ENCODE assay signal across 9 mouse cellular contexts in genomic region chr16:72028798-72029197, GRCm38 (mm10).
DNase-seq lines count a peak whose midpoint lies in the region; ATAC-seq lines count a peak whose summit lies in the region.
"Had no signal": no experiment of that assay in that cellular context is flagged by ENCODE, and none has a peak within 500 bp of the region (broad histone marks: within the 10 kb centered on the region; RNA-seq: fewer than 3 reads in every experiment).

No protein-coding gene starts in this region.

- DNase-seq in layer of hippocampus, adult 18-20 months (ENCODE audit: low spot score in 2 of 2): peak; percentile 4 to 27
- DNase-seq in layer of hippocampus, adult 9-11 months: no peak
- DNase-seq in embryonic facial prominence, embryonic 10.5 days (ENCODE audit: low spot score): peak; percentile 56
- peak; percentile 16 to 33 for DNase-seq in frontal cortex, postnatal 36 days (ENCODE audit: low spot score in 2 of 2)
- DNase-seq in thymus, postnatal 4 days: no peak
- DNase-seq in adrenal gland, postnatal 25 days: no peak

- no peaks in the 10 kb centered on the region for H3K9me3 ChIP-seq in embryonic facial prominence, embryonic 10.5 days
- H3K9me3 ChIP-seq in limb, embryonic 15.5 days: no peaks in the 10 kb centered on the region
- no peaks in the 10 kb centered on the region for H3K9me3 ChIP-seq in stomach, embryonic 16.5 days (replicated peaks; ENCODE audit: control insufficient read depth, low read length)

- under 1% methylated on average over 18 of the region's 18 CpGs for WGBS in embryonic facial prominence, embryonic 10.5 days
- whole genome bisulfite sequencing in limb, embryonic 15.5 days: 0% methylated on average over 18 of the region's 18 CpGs
- WGBS in stomach, embryonic 16.5 days: 1% methylated on average over 18 of the region's 18 CpGs

- peaks cover 14% of the 10 kb centered on the region for H3K4me1 ChIP-seq in embryonic facial prominence, embryonic 10.5 days
- peaks cover 16% of the 10 kb centered on the region for H3K4me1 ChIP-seq in limb, embryonic 15.5 days
- H3K4me1 ChIP-seq in stomach, embryonic 16.5 days (ENCODE audit: control insufficient read depth, insufficient read depth, low read length): peaks cover 3% of the 10 kb centered on the region; the same call in 1 of the 2 replicates

- H3K36me3 ChIP-seq in embryonic facial prominence, embryonic 10.5 days (replicated peaks): no peaks in the 10 kb centered on the region
- H3K36me3 ChIP-seq in limb, embryonic 15.5 days: no peaks in the 10 kb centered on the region
- no peaks in the 10 kb centered on the region for H3K36me3 ChIP-seq in stomach, embryonic 16.5 days (ENCODE audit: control insufficient read depth, insufficient read depth, low read length)

- H3K9ac ChIP-seq in limb, embryonic 15.5 days: no peak overlapping the region
- H3K9ac ChIP-seq in stomach, embryonic 16.5 days (ENCODE audit: low read length): 0 out of 2 replicates have a peak overlapping the region, but pooled peaks have one; percentile 27
- H3K9ac ChIP-seq: liver, embryonic 14.5 days had no signal

- peak overlapping the region; percentile 62 for H3K4me2 ChIP-seq in limb, embryonic 15.5 days
- peak overlapping the region; percentile 67 for H3K4me2 ChIP-seq in stomach, embryonic 16.5 days (ENCODE audit: low read depth, low read length)

- peak overlapping the region; percentile 67 for H3K4me3 ChIP-seq in embryonic facial prominence, embryonic 10.5 days
- H3K4me3 ChIP-seq in limb, embryonic 15.5 days: peak overlapping the region; percentile 43
- H3K4me3 ChIP-seq in stomach, embryonic 16.5 days (replicated peaks; ENCODE audit: low read length): peak overlapping the region; percentile 47

- H3K27ac ChIP-seq in embryonic facial prominence, embryonic 10.5 days (replicated peaks): peak overlapping the region; percentile 48
- H3K27ac ChIP-seq in limb, embryonic 15.5 days: no peak overlapping the region
- no peak overlapping the region for H3K27ac ChIP-seq in stomach, embryonic 16.5 days (ENCODE audit: low read length)
- H3K27ac ChIP-seq: liver, embryonic 14.5 days had no signal

- no peak for ATAC-seq in limb, embryonic 15.5 days (ENCODE audit: insufficient number of reproducible peaks, low FRiP score, low TSS enrichment, low read depth)
- no peak for ATAC-seq in stomach, embryonic 16.5 days (ENCODE audit: insufficient read depth, low FRiP score)

- peaks cover 31% of the 10 kb centered on the region for H3K27me3 ChIP-seq in embryonic facial prominence, embryonic 10.5 days (replicated peaks; ENCODE audit: low read depth, poor library complexity, severe bottlenecking)
- H3K27me3 ChIP-seq in limb, embryonic 15.5 days: peaks cover 18% of the 10 kb centered on the region
- H3K27me3 ChIP-seq in stomach, embryonic 16.5 days (ENCODE audit: control insufficient read depth, insufficient read depth, low read length): peaks cover 3% of the 10 kb centered on the region; the same call in 1 of the 2 replicates

Comparison
In these comparisons a context has a peak if more than half of its experiments do, and no peak if none do; other contexts are left out.
1. DNase-seq: peak in layer of hippocampus, adult 18-20 months (2 of 2), embryonic facial prominence, embryonic 10.5 days (single experiment) and frontal cortex, postnatal 36 days (2 of 2); none in layer of hippocampus, adult 9-11 months (single experiment), thymus, postnatal 4 days (single experiment) and adrenal gland, postnatal 25 days (single experiment).
2. Peak in every context shown above with its lines, with median percentiles within 50 percentile points of each other: H3K4me3 ChIP-seq.